Mouse (Mus musculus) stomach, embryonic 15.5 days (tissue): ENCODE data around the gene Hdlbp. TPM values are rescaled to one million over a fixed set of nuclear protein-coding genes. Genes with fewer than 3 reads are reported as not detected.
"Not testable (repeated sequence)": the region's sequence is repeated elsewhere in the genome, so short reads cannot be mapped to it uniquely, and the experiment has no call there.

Experiments used
- ATAC-seq: fragments of 200-750 bp; cut with Nextera tagmentation; 2 replicates; pipeline ENCODE4 v1.8.0; 2017; ENCODE audit warnings: low read depth, moderate number of reproducible peaks, moderate TSS enrichment; ENCODE audit not compliant: insufficient read depth, low FRiP score
- H3K27ac ChIP-seq: fragments of 300-500 bp; sonication (generic); 2 replicates; pipeline ENCODE4 v1.5.1; 2015; ENCODE audit warnings: mild to moderate bottlenecking, inconsistent platforms
- H3K27me3 ChIP-seq: fragments of 300-500 bp; sonication (generic); replicated peaks from 2 replicates; pipeline ENCODE4 v1.6.1; 2015; ENCODE audit warnings: inconsistent platforms
- H3K36me3 ChIP-seq: fragments of 300-500 bp; sonication (generic); 2 replicates; pipeline ENCODE4 v1.6.1; 2015; ENCODE audit warnings: inconsistent platforms
- H3K4me1 ChIP-seq: fragments of 300-500 bp; sonication (generic); 2 replicates; pipeline ENCODE4 v1.6.1; 2015; ENCODE audit warnings: inconsistent platforms
- H3K4me2 ChIP-seq: fragments of 300-500 bp; sonication (generic); 2 replicates; pipeline ENCODE4 v1.6.1; 2015; ENCODE audit warnings: mild to moderate bottlenecking, inconsistent platforms
- H3K4me3 ChIP-seq: fragments of 300-500 bp; sonication (generic); replicated peaks from 2 replicates; pipeline ENCODE4 v1.5.1; 2015; ENCODE audit warnings: inconsistent platforms
- H3K9ac ChIP-seq: fragments of 300-500 bp; sonication (generic); 2 replicates; pipeline ENCODE4 v1.6.1; 2015; ENCODE audit warnings: inconsistent platforms
- H3K9me3 ChIP-seq: fragments of 300-500 bp; sonication (generic); 2 replicates; pipeline ENCODE4 v1.6.1; 2016; ENCODE audit warnings: inconsistent platforms
- WGBS: fragments of 180-500 bp; shearing (Covaris S2); methylation state at CpG from one replicate; pipeline ENCODE4 v1.1.7; 2015; 5-methylcytosine and 5-hydroxymethylcytosine counted together
- polyA plus RNA-seq: library from polyadenylated mRNA; unstranded; fragments of >200 nt; fragmentation: Nextera tagmentation; extraction: Ambion mirVana; gene quantifications from 2 replicates; pipeline ENCODE4 v1.2.1, GENCODE M21; 2015

Gene Hdlbp
- 167 and 173 TPM in 2 replicates for polyA plus RNA-seq

DNA sequence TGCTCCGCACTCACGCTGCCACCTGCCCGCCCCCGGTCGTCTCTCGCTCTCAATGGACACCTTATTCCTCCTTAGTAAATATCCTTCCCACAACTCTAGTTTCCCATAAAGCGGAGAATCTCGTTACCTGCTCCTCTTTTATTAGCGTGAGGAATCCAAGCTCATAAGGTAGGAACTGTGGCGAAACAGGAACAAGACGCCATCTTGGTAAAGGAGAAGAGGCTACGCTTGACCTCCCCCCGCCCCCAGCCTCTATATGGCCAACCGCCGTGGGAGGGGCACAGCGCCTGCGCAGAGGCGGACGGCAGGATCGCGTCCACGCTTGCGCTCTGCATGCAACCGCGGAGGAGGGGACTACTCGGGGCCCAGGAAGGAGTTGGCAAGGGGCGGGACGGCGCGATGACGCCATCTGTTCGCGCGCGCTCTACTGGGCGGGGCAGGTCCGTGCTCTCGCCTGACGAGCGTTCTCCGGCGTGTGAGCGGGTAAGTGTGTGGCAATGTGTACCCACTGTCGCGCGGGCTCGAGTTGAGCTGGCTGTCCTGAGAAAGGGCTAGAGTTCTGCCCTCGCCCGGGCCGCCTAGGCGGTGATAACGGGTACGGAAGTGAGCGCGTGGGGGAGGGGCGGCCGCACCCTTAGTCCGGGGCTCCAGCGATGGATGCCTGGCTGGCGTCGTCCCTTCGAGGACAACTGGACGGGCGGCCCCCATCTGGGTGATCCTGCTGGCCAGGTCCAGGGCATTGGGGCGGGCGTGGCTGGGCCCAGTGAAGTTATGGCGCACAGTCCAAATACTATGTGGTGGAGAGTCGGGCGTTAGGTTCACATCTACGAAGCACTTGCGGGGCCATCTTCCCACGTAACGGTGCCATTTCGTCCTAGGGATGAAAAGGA, at the start of gene Hdlbp:
Gene Hdlbp, minus strand, starts transcription at position 230 of the 890 bp plus-strand sequence.
- H3K4me1 ChIP-seq = no peaks in the 10 kb centered on the region
- no peaks in the 10 kb centered on the region for H3K36me3 ChIP-seq
- peak within 1 kb of the TSS; percentile 76 for H3K9ac ChIP-seq
- H3K4me3 ChIP-seq = peak within 1 kb of the TSS; percentile 89
- ATAC-seq = peak; percentile 93
- H3K4me2 ChIP-seq = peak within 1 kb of the TSS; percentile 56
- no peaks in the 10 kb centered on the region for H3K9me3 ChIP-seq
- H3K27me3 ChIP-seq = no peaks in the 10 kb centered on the region
- under 1% methylated on average over 73 of the region's 74 CpGs for WGBS
- H3K27ac ChIP-seq = peak within 1 kb of the TSS; percentile 98

- no peak overlapping the region for H3K4me2 ChIP-seq
These were observed 43.7 kb upstream of the Hdlbp start for GRCm38 (mm10) chr1:93522325-93522724.

GRCm38 (mm10) chr1:93521491-93521890, 42.9 kb upstream of the Hdlbp start:
- H3K4me3 ChIP-seq = no peak overlapping the region
- no peak overlapping the region for H3K4me2 ChIP-seq
- no peaks in the 10 kb centered on the region for H3K36me3 ChIP-seq
- ATAC-seq = no peak
- H3K27me3 ChIP-seq = no peaks in the 10 kb centered on the region
- no peak overlapping the region for H3K9ac ChIP-seq
- whole genome bisulfite sequencing = 75% methylated on average over 2 of the region's 2 CpGs
- H3K27ac ChIP-seq = no peak overlapping the region
- no peaks in the 10 kb centered on the region for H3K4me1 ChIP-seq
- H3K9me3 ChIP-seq = no peaks in the 10 kb centered on the region

More at GRCm38 (mm10) chr1:93522325-93522724, 43.7 kb upstream of the Hdlbp start:
- H3K27me3 ChIP-seq = no peaks in the 10 kb centered on the region
- WGBS = 59% methylated on average over 1 of the region's 1 CpGs
- H3K36me3 ChIP-seq = no peaks in the 10 kb centered on the region
- H3K9ac ChIP-seq = no peak overlapping the region
- H3K9me3 ChIP-seq = no peaks in the 10 kb centered on the region
- no peak overlapping the region for H3K27ac ChIP-seq
- H3K4me1 ChIP-seq = no peaks in the 10 kb centered on the region
- no peak for ATAC-seq
- no peak overlapping the region for H3K4me3 ChIP-seq

DNA sequence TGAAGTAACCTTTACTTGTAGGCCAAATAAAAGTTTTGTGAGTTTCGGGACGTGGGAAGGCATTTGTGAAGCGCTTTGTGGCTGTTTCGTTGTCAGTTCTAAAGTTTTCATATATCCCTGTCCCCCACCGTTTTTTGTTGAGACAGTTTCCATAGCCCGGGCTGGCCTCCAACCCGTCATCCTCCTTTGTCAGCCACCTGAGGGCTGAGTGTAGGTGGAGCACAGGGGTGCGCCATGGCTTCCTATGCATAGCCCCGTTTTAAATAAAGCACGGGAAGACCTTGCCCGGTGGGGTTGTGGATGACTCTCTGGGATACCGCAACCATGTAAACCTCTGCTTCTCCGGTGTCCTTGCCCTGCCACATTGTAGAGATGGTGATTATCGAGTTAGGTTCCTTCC, 34.6 kb upstream of the Hdlbp start:
- Histone ChIP-seq H3K9me3 (no peaks in the 10 kb centered on the region), H3K27me3 (no peaks in the 10 kb centered on the region), H3K4me3 (no peak overlapping the region), H3K27ac (no peak overlapping the region), H3K4me2 (peak overlapping the region; percentile 72), H3K36me3 (0 out of 2 replicates have a peak, but pooled peaks cover 10% of the 10 kb centered on the region), H3K9ac (no peak overlapping the region), H3K4me1 (peaks cover 12% of the 10 kb centered on the region; the same call in 1 of the 2 replicates)
- ATAC-seq = no peak
- 71% methylated on average over 14 of the region's 14 CpGs for WGBS

DNA sequence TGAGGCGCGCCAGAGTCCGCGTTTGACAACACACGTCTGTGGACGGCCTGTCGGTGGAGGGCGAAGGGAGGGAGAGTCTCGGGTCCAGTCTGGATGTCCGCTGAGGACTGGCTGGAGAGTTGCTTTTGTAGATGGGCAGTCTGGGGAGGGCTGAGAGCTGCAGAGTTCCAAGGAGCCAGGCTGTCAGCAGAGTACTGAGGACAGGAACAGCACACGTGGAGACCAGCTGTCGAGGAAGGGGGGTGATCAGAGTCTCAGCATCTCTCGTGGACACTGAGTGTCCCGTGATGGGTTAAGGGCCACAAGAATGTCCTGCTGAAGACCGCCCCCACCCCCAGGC, 33.7 kb upstream of the Hdlbp start:
- ATAC-seq = peak; percentile 9; the same call in 1 of the 2 replicates
- Histone ChIP-seq H3K4me1 (peaks cover 12% of the 10 kb centered on the region; the same call in 1 of the 2 replicates), H3K27me3 (no peaks in the 10 kb centered on the region), H3K36me3 (0 out of 2 replicates have a peak, but pooled peaks cover 12% of the 10 kb centered on the region), H3K9ac (peak overlapping the region; percentile 59), H3K9me3 (no peaks in the 10 kb centered on the region), H3K4me2 (peak overlapping the region; percentile 72), H3K4me3 (peak overlapping the region; percentile 75), H3K27ac (peak overlapping the region; percentile 78)
- WGBS = 2% methylated on average over 15 of the region's 15 CpGs

DNA sequence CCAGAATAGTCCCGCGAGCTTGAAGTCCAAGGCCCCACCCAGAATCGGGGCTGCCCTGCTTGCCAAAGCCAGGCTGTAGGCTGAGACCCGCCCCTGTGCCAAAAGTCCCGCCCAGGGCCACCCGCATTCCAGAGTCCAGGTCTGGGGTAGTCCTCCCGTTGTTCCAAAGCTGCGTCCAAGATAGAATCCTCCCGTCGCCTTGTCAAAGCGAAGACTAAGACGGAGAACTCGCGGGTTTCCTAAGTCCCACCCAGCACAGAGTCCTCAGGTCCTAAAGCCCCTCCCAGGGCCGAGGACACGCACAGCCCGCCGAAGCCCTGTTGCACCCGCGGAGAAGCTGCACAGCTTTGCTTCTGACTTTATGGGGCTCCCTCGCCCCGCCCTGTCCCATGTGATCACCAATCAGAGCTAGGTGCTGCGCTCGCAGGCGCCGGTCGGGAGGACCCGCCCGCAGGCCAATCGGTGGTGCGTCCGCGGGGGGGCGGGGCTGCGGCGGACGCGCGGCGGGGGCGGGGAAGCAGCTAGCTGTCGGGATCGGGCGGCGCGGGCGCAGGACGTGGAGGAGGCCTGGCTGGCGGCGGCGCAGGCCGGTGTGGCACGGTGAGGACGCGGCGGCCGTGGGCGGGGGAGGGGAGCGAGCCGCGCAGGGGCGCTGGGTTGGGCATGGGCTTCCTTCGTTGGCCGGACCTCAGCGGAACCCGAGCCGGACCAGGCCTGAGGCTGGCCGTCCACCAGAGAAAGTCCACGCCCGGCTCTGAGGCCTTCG, 33.2 kb upstream of the Hdlbp start, which contains the start of gene Farp2:
Gene Farp2, plus strand, starts transcription at position 495 of the 766 bp plus-strand sequence.
- Histone ChIP-seq H3K27ac (peak within 1 kb of the TSS; percentile 87), H3K4me1 (peaks cover 12% of the 10 kb centered on the region; the same call in 1 of the 2 replicates), H3K4me2 (peak within 1 kb of the TSS; percentile 72), H3K4me3 (peak within 1 kb of the TSS; percentile 75), H3K9ac (peak within 1 kb of the TSS; percentile 59), H3K27me3 (no peaks in the 10 kb centered on the region), H3K36me3 (0 out of 2 replicates have a peak, but pooled peaks cover 13% of the 10 kb centered on the region), H3K9me3 (no peaks in the 10 kb centered on the region)
- WGBS = under 1% methylated on average over 59 of the region's 71 CpGs
- ATAC-seq = peak; percentile 99

DNA sequence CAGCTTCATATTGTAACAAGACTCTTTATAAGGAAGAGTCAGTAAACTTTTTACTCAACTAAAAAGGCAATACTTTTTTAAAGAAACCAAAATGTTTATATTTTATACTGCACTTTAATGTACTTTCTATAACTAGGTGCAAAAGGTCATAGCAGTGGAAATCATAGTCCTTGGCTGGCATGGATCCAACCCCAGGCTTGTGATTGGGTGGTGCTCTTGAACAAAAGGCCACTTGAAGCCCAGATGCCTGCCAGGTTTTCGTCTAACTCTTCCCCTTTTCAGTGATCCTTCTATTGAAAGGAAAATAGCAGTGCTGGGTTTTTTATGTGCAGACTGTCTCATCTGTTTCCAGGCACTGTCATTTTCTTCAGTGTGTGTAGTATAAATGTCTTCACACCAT, 30.0 kb upstream of the Hdlbp start:
- not testable (repeated sequence) for H3K9ac ChIP-seq, H3K27ac ChIP-seq, ATAC-seq, H3K4me2 ChIP-seq, H3K4me3 ChIP-seq, H3K9me3 ChIP-seq, H3K27me3 ChIP-seq
- H3K4me1 ChIP-seq = peaks cover 12% of the 10 kb centered on the region; the same call in 1 of the 2 replicates
- WGBS = 31% methylated on average over 1 of the region's 1 CpGs
- peaks cover 31% of the 10 kb centered on the region for H3K36me3 ChIP-seq

GRCm38 (mm10) chr1:93506944-93507676, 28.5 kb upstream of the Hdlbp start:
- 56% methylated on average over 10 of the region's 10 CpGs for WGBS
- Histone ChIP-seq H3K9me3 (no peaks in the 10 kb centered on the region), H3K4me1 (peaks cover 6% of the 10 kb centered on the region; the same call in 1 of the 2 replicates), H3K27ac (no peak overlapping the region), H3K4me3 (no peak overlapping the region), H3K4me2 (no peak overlapping the region), H3K36me3 (peaks cover 37% of the 10 kb centered on the region), H3K9ac (no peak overlapping the region), H3K27me3 (no peaks in the 10 kb centered on the region)
- no peak for ATAC-seq

- Histone ChIP-seq H3K9me3 (no peaks in the 10 kb centered on the region), H3K4me3 (no peak overlapping the region), H3K9ac (no peak overlapping the region), H3K36me3 (peaks cover 10% of the 10 kb centered on the region), H3K27me3 (no peaks in the 10 kb centered on the region), H3K4me2 (no peak overlapping the region), H3K4me1 (no peaks in the 10 kb centered on the region), H3K27ac (no peak overlapping the region)
- ATAC-seq = no peak
- WGBS = 79% methylated on average over 3 of the region's 3 CpGs
These were observed 16.7 kb upstream of the Hdlbp start for GRCm38 (mm10) chr1:93495312-93495711.

- not testable (repeated sequence) for H3K9me3 ChIP-seq, H3K27me3 ChIP-seq, H3K36me3 ChIP-seq, H3K4me3 ChIP-seq, ATAC-seq, H3K9ac ChIP-seq, H3K4me1 ChIP-seq, H3K27ac ChIP-seq, H3K4me2 ChIP-seq
- WGBS = 78% methylated on average over 3 of the region's 3 CpGs
These were observed 7.7 kb upstream of the Hdlbp start for GRCm38 (mm10) chr1:93486302-93486701.

GRCm38 (mm10) chr1:93479476-93480083, 965 bp upstream of the Hdlbp start:
- no peaks in the 10 kb centered on the region for H3K36me3 ChIP-seq
- no peaks in the 10 kb centered on the region for H3K27me3 ChIP-seq
- peak overlapping the region; percentile 76 for H3K9ac ChIP-seq
- WGBS = 3% methylated on average over 23 of the region's 23 CpGs
- ATAC-seq = no peak
- no peaks in the 10 kb centered on the region for H3K4me1 ChIP-seq
- peak overlapping the region; percentile 89 for H3K4me3 ChIP-seq
- peak overlapping the region; percentile 56 for H3K4me2 ChIP-seq
- no peaks in the 10 kb centered on the region for H3K9me3 ChIP-seq
- peak overlapping the region; percentile 97 for H3K27ac ChIP-seq
